Mouse (Mus musculus): ENCODE data around the gene Smc3.

Gene Smc3

DNA sequence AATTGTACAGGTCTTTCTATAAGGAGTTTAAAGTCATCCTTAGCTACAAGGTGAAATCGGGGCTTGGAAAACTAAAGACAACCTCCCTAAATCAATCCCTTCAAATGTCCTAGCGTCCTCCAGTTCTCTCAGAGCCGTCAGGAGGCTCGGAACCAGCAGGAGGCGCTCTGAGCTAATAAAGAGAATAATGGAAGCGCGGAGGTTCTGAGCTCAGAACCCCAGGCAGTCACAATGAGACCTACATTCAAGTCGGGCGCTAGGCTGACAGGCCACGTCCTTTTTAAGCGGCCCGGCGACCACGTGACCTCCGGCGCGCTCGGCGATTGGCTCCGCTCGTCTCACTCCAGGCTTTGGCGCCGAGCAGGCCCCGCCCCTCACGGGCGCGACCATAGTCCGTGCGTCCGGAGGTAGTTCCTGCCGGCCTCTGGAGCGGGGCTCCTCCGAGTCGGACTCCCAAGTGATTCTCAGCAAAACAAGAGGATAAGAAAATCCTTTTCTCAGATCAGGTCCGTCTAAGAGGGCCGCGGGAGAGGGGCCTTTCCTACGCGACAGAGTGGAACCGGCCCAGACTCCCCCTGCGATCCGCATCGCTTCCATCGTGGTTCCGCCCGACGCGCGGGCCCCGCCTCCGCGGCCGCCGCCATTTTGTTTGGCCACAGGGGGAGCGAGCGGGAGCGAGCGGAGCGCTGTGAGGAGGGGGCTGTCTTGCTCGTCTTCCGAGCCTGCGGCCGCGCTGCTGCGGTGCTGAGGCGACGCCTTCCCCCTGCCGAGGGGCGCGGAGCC, at the start of gene Smc3:
TSS of gene Smc3 (plus strand) at position 642 of the 783 bp plus-strand sequence.
- in situ Hi-C loops (cut with MboI; ENCODE audit: unreplicated experiment in 2 of 2), result loop anchor here in 1 of 2 experiments (5.0 kb wide), 1 partner anchor 42 kb away; no protein-coding TSS in a partner anchor

- in situ Hi-C loops (cut with MboI; ENCODE audit: unreplicated experiment in 2 of 2), result no loop called here
These were observed 49.2 kb upstream of the Smc3 start for GRCm38 (mm10) chr19:53550972-53551371.

DNA sequence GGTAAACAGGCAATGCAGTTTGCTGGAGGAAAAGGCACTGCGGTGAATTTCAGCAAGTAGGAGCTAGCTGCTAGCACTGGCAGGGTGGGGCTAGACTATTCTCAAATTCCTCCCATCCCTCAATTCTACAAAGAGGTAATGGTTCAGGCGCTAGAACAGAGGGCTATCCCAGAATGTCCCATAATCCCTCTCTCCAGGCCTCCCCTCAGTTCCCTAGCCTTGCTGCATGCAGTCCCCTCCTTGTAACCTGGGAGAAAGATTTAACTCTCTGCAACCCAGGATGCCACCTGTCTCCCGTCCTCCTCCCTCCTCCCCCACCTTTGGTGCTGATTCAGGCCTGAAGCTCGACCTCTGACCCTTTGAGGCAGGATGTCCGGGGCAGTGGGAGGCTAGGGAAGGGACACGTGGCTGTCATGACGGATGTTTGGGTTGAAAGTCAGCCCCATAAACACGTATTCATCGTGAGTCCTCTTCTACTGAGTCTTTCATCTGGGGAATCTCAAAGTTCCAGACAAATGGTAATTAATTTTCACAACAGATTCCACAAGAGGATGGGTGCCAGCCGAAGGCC, 47.9 kb upstream of the Smc3 start:
- in situ Hi-C loops (cut with MboI; ENCODE audit: unreplicated experiment in 2 of 2), result no loop called here

GRCm38 (mm10) chr19:53552795-53553194, 47.4 kb upstream of the Smc3 start:
- in situ Hi-C loops (cut with MboI; ENCODE audit: unreplicated experiment in 2 of 2), result no loop called here

- in situ Hi-C loops (cut with MboI; ENCODE audit: unreplicated experiment in 2 of 2), result no loop called here
These were observed 45.8 kb upstream of the Smc3 start for GRCm38 (mm10) chr19:53554402-53554801.

- in situ Hi-C loops (cut with MboI; ENCODE audit: unreplicated experiment in 2 of 2), result no loop called here
These were observed 45.1 kb upstream of the Smc3 start for GRCm38 (mm10) chr19:53554981-53555616.

GRCm38 (mm10) chr19:53556841-53557240, 43.4 kb upstream of the Smc3 start:
- in situ Hi-C loops (cut with MboI; ENCODE audit: unreplicated experiment in 2 of 2), result no loop called here

GRCm38 (mm10) chr19:53557267-53557936, 42.8 kb upstream of the Smc3 start:
- in situ Hi-C loops (cut with MboI; ENCODE audit: unreplicated experiment in 2 of 2), result no loop called here

GRCm38 (mm10) chr19:53560436-53560835, 39.8 kb upstream of the Smc3 start:
- in situ Hi-C loops (cut with MboI; ENCODE audit: unreplicated experiment in 2 of 2), result no loop called here

DNA sequence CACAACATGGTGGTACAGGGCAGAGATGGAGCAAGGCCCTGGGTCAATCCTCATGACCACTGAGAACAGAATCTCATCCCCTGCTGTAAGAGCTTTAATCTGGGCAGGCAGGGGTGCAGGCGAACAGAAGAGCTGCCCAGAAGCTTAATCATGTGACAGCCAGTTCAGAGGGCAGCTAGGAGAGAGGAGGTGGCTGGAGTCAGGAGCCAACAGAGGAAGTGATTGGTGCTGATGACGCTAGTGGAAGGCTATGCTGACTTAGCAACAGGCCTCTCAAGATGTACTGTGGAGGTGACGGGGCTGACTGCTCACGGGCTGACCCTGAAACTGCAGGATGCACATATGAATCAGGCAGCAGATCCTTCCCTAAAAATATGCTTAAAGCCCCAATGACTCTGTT, 36.0 kb upstream of the Smc3 start:
- in situ Hi-C loops (cut with MboI; ENCODE audit: unreplicated experiment in 2 of 2), result no loop called here

GRCm38 (mm10) chr19:53565565-53566277, 34.5 kb upstream of the Smc3 start:
- in situ Hi-C loops (cut with MboI; ENCODE audit: unreplicated experiment in 2 of 2), result no loop called here

DNA sequence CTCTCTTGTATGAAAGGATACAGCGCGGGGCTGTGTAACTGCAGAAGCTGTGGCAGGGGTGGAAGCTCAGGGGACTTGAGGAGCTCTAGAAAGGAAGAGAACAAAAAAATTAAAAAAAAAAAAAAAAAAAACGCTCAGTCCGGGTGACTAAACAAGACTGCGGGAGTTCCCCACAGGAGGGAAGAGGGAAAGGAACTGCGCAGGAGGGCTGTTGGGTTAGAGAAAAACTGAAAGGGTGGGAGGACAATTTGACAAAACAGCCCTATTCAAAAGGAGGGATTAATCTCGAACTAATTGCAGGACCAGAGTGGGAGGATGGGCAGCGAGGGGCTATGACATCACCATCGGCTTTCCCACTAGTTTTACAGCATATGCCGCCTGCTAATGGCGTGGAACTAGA, 32.3 kb upstream of the Smc3 start:
- in situ Hi-C loops (cut with MboI; ENCODE audit: unreplicated experiment in 2 of 2), result no loop called here

GRCm38 (mm10) chr19:53568553-53568952, 31.6 kb upstream of the Smc3 start:
- in situ Hi-C loops (cut with MboI; ENCODE audit: unreplicated experiment in 2 of 2), result no loop called here

- in situ Hi-C loops (cut with MboI; ENCODE audit: unreplicated experiment in 2 of 2), result loop anchor here in 1 of 2 experiments (5.0 kb wide), 1 partner anchor 34 kb away; no protein-coding TSS in a partner anchor
These were observed 29.1 kb upstream of the Smc3 start for GRCm38 (mm10) chr19:53571056-53571455.

GRCm38 (mm10) chr19:53571501-53572428, 28.4 kb upstream of the Smc3 start:
- in situ Hi-C loops (cut with MboI; ENCODE audit: unreplicated experiment in 2 of 2), result loop anchor here in 1 of 2 experiments (5.0 kb wide), 1 partner anchor 34 kb away; no protein-coding TSS in a partner anchor

- in situ Hi-C loops (cut with MboI; ENCODE audit: unreplicated experiment in 2 of 2), result loop anchor here in 1 of 2 experiments (5.0 kb wide), 1 partner anchor 35 kb away; no protein-coding TSS in a partner anchor
These were observed 27.6 kb upstream of the Smc3 start for GRCm38 (mm10) chr19:53572607-53573006.

DNA sequence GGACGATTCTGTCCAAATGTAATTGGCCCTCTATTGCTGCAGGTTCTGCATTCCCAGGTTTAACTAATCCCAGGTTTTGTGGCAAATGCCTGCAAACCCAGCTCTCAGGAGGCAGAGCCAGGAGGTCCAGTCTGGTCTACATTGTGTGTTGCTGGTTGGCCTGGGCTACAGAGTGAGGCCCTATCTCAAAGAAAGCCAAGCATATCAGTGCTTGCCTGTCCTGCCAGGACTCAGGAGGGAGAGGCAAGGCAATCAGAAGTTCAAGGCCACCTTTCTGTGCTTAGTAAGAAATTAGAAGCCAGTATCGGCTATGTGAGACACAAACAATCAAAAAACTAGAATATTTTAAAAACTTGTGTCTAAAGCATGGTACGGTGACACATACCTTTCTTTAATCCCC, 27.0 kb upstream of the Smc3 start:
- in situ Hi-C loops (cut with MboI; ENCODE audit: unreplicated experiment in 2 of 2), result loop anchor here in 1 of 2 experiments (5.0 kb wide), 1 partner anchor 36 kb away; no protein-coding TSS in a partner anchor

- in situ Hi-C loops (cut with MboI; ENCODE audit: unreplicated experiment in 2 of 2), result loop anchor here in 1 of 2 experiments (5.0 kb wide), 1 partner anchor 37 kb away; no protein-coding TSS in a partner anchor
These were observed 26.1 kb upstream of the Smc3 start for GRCm38 (mm10) chr19:53574131-53574530.

- in situ Hi-C loops (cut with MboI; ENCODE audit: unreplicated experiment in 2 of 2), result loop anchor here in 1 of 2 experiments (5.0 kb wide), 1 partner anchor 37 kb away; no protein-coding TSS in a partner anchor
These were observed 25.7 kb upstream of the Smc3 start for GRCm38 (mm10) chr19:53574546-53574945.

Data from v-Abl transformed pro-B cells (cell line).